Mouse (Mus musculus) midbrain, embryonic 11.5 days (tissue): Measurements from ENCODE around the gene Gm9508. TPM values are rescaled to one million over a fixed set of nuclear protein-coding genes. Genes with fewer than 3 reads are reported as not detected.
"Not testable (repeated sequence)": the region's sequence is repeated elsewhere in the genome, so short reads cannot be mapped to it uniquely, and the experiment has no call there.

Source experiments
- ATAC-seq: fragments of 200-750 bp; cut with Nextera tagmentation; 2 replicates; pipeline ENCODE4 v1.8.0; 2017; ENCODE audit warnings: moderate TSS enrichment, moderate library complexity; ENCODE audit not compliant: low FRiP score
- DNase-seq: peaks from one replicate; pipeline ENCODE4 v3.0.0; 2015; ENCODE audit warnings: low spot score; ENCODE audit errors: missing footprints
- H3K27ac ChIP-seq: fragments of 300-500 bp; sonication (generic); 2 replicates; pipeline ENCODE4 v1.5.1; 2014; ENCODE audit warnings: low read depth, low read length
- H3K27me3 ChIP-seq: fragments of 300-500 bp; sonication (generic); 2 replicates; pipeline ENCODE4 v1.6.1; 2014; ENCODE audit warnings: mild to moderate bottlenecking, low read length, moderate library complexity, mixed read lengths; ENCODE audit not compliant: control insufficient read depth, insufficient read depth
- H3K36me3 ChIP-seq: fragments of 300-500 bp; sonication (generic); 2 replicates; pipeline ENCODE4 v1.6.1; 2014; ENCODE audit warnings: mild to moderate bottlenecking, low read length, moderate library complexity, mixed read lengths; ENCODE audit not compliant: control insufficient read depth, insufficient read depth
- H3K4me1 ChIP-seq: fragments of 300-500 bp; sonication (generic); 2 replicates; pipeline ENCODE4 v1.6.1; 2014; ENCODE audit warnings: low read length; ENCODE audit not compliant: control insufficient read depth, insufficient read depth
- H3K4me2 ChIP-seq: fragments of 300-500 bp; sonication (generic); 2 replicates; pipeline ENCODE4 v1.6.1; 2014; ENCODE audit warnings: mild to moderate bottlenecking, moderate library complexity
- H3K4me3 ChIP-seq: fragments of 300-500 bp; sonication (generic); 2 replicates; pipeline ENCODE4 v1.5.1; 2014; ENCODE audit warnings: low read depth, low read length
- H3K9ac ChIP-seq: fragments of 300-500 bp; sonication (generic); 2 replicates; pipeline ENCODE4 v1.6.1; 2014; ENCODE audit warnings: low read length
- H3K9me3 ChIP-seq: fragments of 300-500 bp; sonication (generic); 2 replicates; pipeline ENCODE4 v1.6.1; 2016; ENCODE audit warnings: low read length; ENCODE audit not compliant: control insufficient read depth
- whole genome bisulfite sequencing: fragments of 180-500 bp; shearing (Covaris S2); extraction: QIAGEN DNeasy Blood & Tissue Kit; methylation state at CpG from one replicate; pipeline ENCODE4 v1.1.7; 2014; 5-methylcytosine and 5-hydroxymethylcytosine counted together
- polyA plus RNA-seq: library from polyadenylated mRNA; unstranded; fragments of >200 nt; fragmentation: Nextera tagmentation; extraction: Ambion mirVana; gene quantifications from 2 replicates; pipeline ENCODE4 v1.2.1, GENCODE M21; 2014

Gm9508 gene
- polyA plus RNA-seq, 1 experiment from 2014 or later = not detected

GRCm38 (mm10) chr10:77715507-77715906 is 18.5 kb upstream of the Gm9508 start, which contains the start of gene Gm10142:
TSS of gene Gm10142 (plus strand) at chr10:77715807.
- no peak within 1 kb of the TSS for H3K4me3 ChIP-seq
- H3K27me3 ChIP-seq = no peaks in the 10 kb centered on the region
- no peak for ATAC-seq
- H3K9ac ChIP-seq = no peak within 1 kb of the TSS
- no peaks in the 10 kb centered on the region for H3K4me1 ChIP-seq
- H3K27ac ChIP-seq = no peak within 1 kb of the TSS
- no peaks in the 10 kb centered on the region for H3K9me3 ChIP-seq
- WGBS = 90% methylated on average over 1 of the region's 1 CpGs
- no peaks in the 10 kb centered on the region for H3K36me3 ChIP-seq
- no peak within 1 kb of the TSS for H3K4me2 ChIP-seq
- DNase-seq = no peak

- no peak overlapping the region for H3K4me3 ChIP-seq
- ATAC-seq (no peak), DNase-seq (no peak)
- H3K4me2 ChIP-seq = no peak overlapping the region
- 71% methylated on average over 4 of the region's 4 CpGs for WGBS
- no peaks in the 10 kb centered on the region for H3K4me1 ChIP-seq
- H3K27ac ChIP-seq = no peak overlapping the region
- H3K9me3 ChIP-seq = no peaks in the 10 kb centered on the region
- H3K27me3 ChIP-seq = no peaks in the 10 kb centered on the region
- H3K9ac ChIP-seq = no peak overlapping the region
- no peaks in the 10 kb centered on the region for H3K36me3 ChIP-seq
These were observed 16.7 kb upstream of the Gm9508 start for GRCm38 (mm10) chr10:77713734-77714133.

- not testable (repeated sequence) for H3K27ac ChIP-seq, H3K4me2 ChIP-seq, H3K9ac ChIP-seq, H3K4me3 ChIP-seq, H3K36me3 ChIP-seq, H3K4me1 ChIP-seq, H3K27me3 ChIP-seq, ATAC-seq, DNase-seq, H3K9me3 ChIP-seq
These were observed 14.1 kb upstream of the Gm9508 start, which contains the start of gene Gm10024 for GRCm38 (mm10) chr10:77711157-77711556. TSS of gene Gm10024 (plus strand) at chr10:77711457.

- no peaks in the 10 kb centered on the region for H3K4me1 ChIP-seq
- ATAC-seq = no peak
- H3K27me3 ChIP-seq = no peaks in the 10 kb centered on the region
- no peak for DNase-seq
- H3K36me3 ChIP-seq = no peaks in the 10 kb centered on the region
- H3K27ac ChIP-seq = no peak overlapping the region
- 0 out of 2 replicates have a peak, but pooled peaks cover 2% of the 10 kb centered on the region for H3K9me3 ChIP-seq
- no peak overlapping the region for H3K4me3 ChIP-seq
- H3K9ac ChIP-seq = no peak overlapping the region
- no peak overlapping the region for H3K4me2 ChIP-seq
- WGBS = 87% methylated on average over 3 of the region's 3 CpGs
These were observed 12.8 kb upstream of the Gm9508 start for GRCm38 (mm10) chr10:77709831-77710230.

GRCm38 (mm10) chr10:77706326-77706725 is 9.3 kb upstream of the Gm9508 start, which contains the start of gene Gm10272:
TSS of gene Gm10272 (plus strand) at chr10:77706626.
- WGBS = 83% methylated on average over 1 of the region's 1 CpGs
- no peak for ATAC-seq
- no peaks in the 10 kb centered on the region for H3K4me1 ChIP-seq

GRCm38 (mm10) chr10:77690356-77690807 is 6.7 kb downstream of the Gm9508 start, which contains the start of gene Gm19402:
TSS of gene Gm19402 (minus strand) at chr10:77690757.
- H3K4me2 ChIP-seq, H3K36me3 ChIP-seq, ATAC-seq, H3K9ac ChIP-seq, H3K9me3 ChIP-seq, DNase-seq, H3K27ac ChIP-seq, H3K4me1 ChIP-seq, H3K4me3 ChIP-seq: not testable (repeated sequence)
- WGBS = 75% methylated on average over 3 of the region's 3 CpGs
- H3K27me3 ChIP-seq = peaks cover 15% of the 10 kb centered on the region

More at GRCm38 (mm10) chr10:77706326-77706725, 9.3 kb upstream of the Gm9508 start, which contains the start of gene Gm10272:
- Histone ChIP-seq H3K27me3 (no peaks in the 10 kb centered on the region), H3K4me3 (no peak within 1 kb of the TSS), H3K4me2 (no peak within 1 kb of the TSS), H3K9ac (no peak within 1 kb of the TSS), H3K9me3 (peaks cover 2% of the 10 kb centered on the region; the same call in 1 of the 2 replicates), H3K27ac (no peak within 1 kb of the TSS), H3K36me3 (no peaks in the 10 kb centered on the region)
- no peak for DNase-seq

- ATAC-seq = no peak
- Histone ChIP-seq H3K4me2 (no peak overlapping the region), H3K9me3 (no peaks in the 10 kb centered on the region), H3K9ac (no peak overlapping the region), H3K27ac (no peak overlapping the region), H3K27me3 (peaks cover 17% of the 10 kb centered on the region), H3K36me3 (no peaks in the 10 kb centered on the region), H3K4me3 (no peak overlapping the region), H3K4me1 (0 out of 2 replicates have a peak, but pooled peaks cover 2% of the 10 kb centered on the region)
- DNase-seq = no peak
- 35% methylated on average over 10 of the region's 10 CpGs for WGBS
These were observed 10.0 kb downstream of the Gm9508 start for GRCm38 (mm10) chr10:77687021-77687420.

GRCm38 (mm10) chr10:77685895-77686664 is 11.0 kb downstream of the Gm9508 start, which contains the start of gene Tspear:
TSS of gene Tspear (plus strand) at chr10:77686569.
- Histone ChIP-seq H3K4me1 (0 out of 2 replicates have a peak, but pooled peaks cover 2% of the 10 kb centered on the region), H3K4me2 (no peak within 1 kb of the TSS), H3K9ac (no peak within 1 kb of the TSS), H3K36me3 (no peaks in the 10 kb centered on the region), H3K27ac (no peak within 1 kb of the TSS), H3K27me3 (peaks cover 17% of the 10 kb centered on the region), H3K9me3 (no peaks in the 10 kb centered on the region), H3K4me3 (no peak within 1 kb of the TSS)
- ATAC-seq = no peak
- WGBS = 6% methylated on average over 22 of the region's 22 CpGs
- DNase-seq = no peak

- no peak for DNase-seq
- Histone ChIP-seq H3K9me3 (no peaks in the 10 kb centered on the region), H3K27ac (no peak overlapping the region), H3K4me2 (no peak overlapping the region), H3K9ac (no peak overlapping the region), H3K4me1 (0 out of 2 replicates have a peak, but pooled peaks cover 2% of the 10 kb centered on the region), H3K4me3 (no peak overlapping the region), H3K27me3 (peaks cover 17% of the 10 kb centered on the region), H3K36me3 (no peaks in the 10 kb centered on the region)
- ATAC-seq = no peak
- WGBS = 36% methylated on average over 8 of the region's 8 CpGs
These were observed 12.9 kb downstream of the Gm9508 start for GRCm38 (mm10) chr10:77684181-77684580.
